In the genomic region with DNA sequence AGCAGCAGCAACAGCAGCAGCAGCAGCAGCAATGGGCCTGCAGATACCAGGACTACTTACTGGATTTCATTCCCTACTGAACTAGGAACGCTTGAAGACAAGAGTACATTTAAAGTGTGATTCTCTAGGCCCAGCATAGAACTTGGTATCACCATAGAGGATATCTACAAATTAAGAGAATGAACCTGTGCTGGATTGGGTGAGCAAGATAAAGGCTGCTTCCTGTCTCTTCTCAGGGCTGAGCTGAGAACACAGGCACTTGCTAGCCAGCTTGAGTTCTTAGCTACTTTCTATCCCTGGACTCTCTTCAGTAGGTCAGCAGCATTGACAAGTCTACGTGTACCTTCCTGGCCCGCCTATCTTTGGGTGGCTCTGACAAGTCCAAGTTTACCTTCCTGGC, we compare ENCODE assay signal across 8 mouse cellular contexts. TPM values are rescaled to one million over a fixed set of nuclear protein-coding genes. Genes with fewer than 3 reads are reported as not detected.
DNase-seq lines count a peak whose midpoint lies in the region; ATAC-seq and TF ChIP-seq lines count a peak whose summit lies in the region.

No protein-coding gene starts in this region.

- no peak for TF ChIP-seq POLR2A in bone marrow macrophage, adult 2 months (IDR thresholded peaks at IDR 0.05; ENCODE audit: borderline replicate concordance, low read depth, low read length)

- intact Hi-C loops in heart, postnatal 10 days (cut with DNase I) = no loop called here
- intact Hi-C loops in left cerebral cortex, postnatal 10 days (cut with DNase I) = no loop called here

- no peak overlapping the region for H3K27ac ChIP-seq in heart, postnatal 0 days (ENCODE audit: low read depth)
- no peak overlapping the region for H3K27ac ChIP-seq in bone marrow macrophage, adult 2 months (ENCODE audit: insufficient read depth, low read depth, low read length)
- H3K27ac ChIP-seq in hindbrain, embryonic 11.5 days (ENCODE audit: low read depth, low read length) = no peak overlapping the region
- no peak overlapping the region for H3K27ac ChIP-seq in midbrain, embryonic 12.5 days (replicated peaks)

- 0 out of 2 replicates have a peak overlapping the region, but pooled peaks have one; percentile 90 for H3K4me3 ChIP-seq in heart, postnatal 0 days (ENCODE audit: low read depth, low read length)
- H3K4me3 ChIP-seq in bone marrow macrophage, adult 2 months (ENCODE audit: insufficient read depth, low read length) = 0 out of 2 replicates have a peak overlapping the region, but pooled peaks have one; percentile 80
- no peak overlapping the region for H3K4me3 ChIP-seq in hindbrain, embryonic 11.5 days (ENCODE audit: low read depth, low read length)
- H3K4me3 ChIP-seq in midbrain, embryonic 12.5 days = no peak overlapping the region

- TF ChIP-seq EP300 in heart, postnatal 0 days (IDR thresholded peaks at IDR 0.05; ENCODE audit: low read depth) = no peak

- H3K9me3 ChIP-seq in heart, postnatal 0 days (replicated peaks; ENCODE audit: control insufficient read depth, low read length) = no peaks in the 10 kb centered on the region
- no peaks in the 10 kb centered on the region for H3K9me3 ChIP-seq in hindbrain, embryonic 11.5 days (ENCODE audit: control insufficient read depth, low read length)
- no peaks in the 10 kb centered on the region for H3K9me3 ChIP-seq in midbrain, embryonic 12.5 days

- WGBS in heart, postnatal 0 days = 78% methylated on average over 3 of the region's 3 CpGs
- WGBS in hindbrain, embryonic 11.5 days = 95% methylated on average over 3 of the region's 3 CpGs
- WGBS in midbrain, embryonic 12.5 days = 91% methylated on average over 3 of the region's 3 CpGs

- H3K36me3 ChIP-seq in heart, postnatal 0 days (replicated peaks; ENCODE audit: control insufficient read depth, insufficient read depth, low read length) = no peaks in the 10 kb centered on the region
- no peaks in the 10 kb centered on the region for H3K36me3 ChIP-seq in hindbrain, embryonic 11.5 days (ENCODE audit: control insufficient read depth, insufficient read depth, low read length)
- H3K36me3 ChIP-seq in midbrain, embryonic 12.5 days = no peaks in the 10 kb centered on the region

- no peak for ATAC-seq in heart, postnatal 0 days (ENCODE audit: insufficient read depth, low read depth)
- no peak for ATAC-seq in hindbrain, embryonic 11.5 days (ENCODE audit: low FRiP score)
- ATAC-seq in midbrain, embryonic 12.5 days (ENCODE audit: low FRiP score, low read depth) = no peak

- peak overlapping the region; percentile 82 for H3K4me2 ChIP-seq in heart, postnatal 0 days (ENCODE audit: low read depth, low read length)
- peak overlapping the region; percentile 91; the same call in 1 of the 2 replicates for H3K4me2 ChIP-seq in hindbrain, embryonic 11.5 days (replicated peaks; ENCODE audit: low read depth, low read length)
- peak overlapping the region; percentile 98 for H3K4me2 ChIP-seq in midbrain, embryonic 12.5 days (replicated peaks)

- no peak for TF ChIP-seq CTCF in heart, postnatal 0 days (IDR thresholded peaks at IDR 0.05; ENCODE audit: low read depth)
- TF ChIP-seq CTCF in bone marrow macrophage, adult 2 months (IDR thresholded peaks at IDR 0.05; ENCODE audit: low read depth, low read length) = no peak

- peaks cover 14% of the 10 kb centered on the region for H3K4me1 ChIP-seq in heart, postnatal 0 days (ENCODE audit: control insufficient read depth, insufficient read depth)
- H3K4me1 ChIP-seq in bone marrow macrophage, adult 2 months (ENCODE audit: control insufficient read depth, insufficient read depth, low read length) = peaks cover 13% of the 10 kb centered on the region
- H3K4me1 ChIP-seq in hindbrain, embryonic 11.5 days (replicated peaks; ENCODE audit: control insufficient read depth, insufficient read depth, low read length) = no peaks in the 10 kb centered on the region
- H3K4me1 ChIP-seq in midbrain, embryonic 12.5 days = peaks cover 22% of the 10 kb centered on the region

- H3K27me3 ChIP-seq in heart, postnatal 0 days (ENCODE audit: control insufficient read depth, insufficient read depth, low read length) = no peaks in the 10 kb centered on the region
- H3K27me3 ChIP-seq in hindbrain, embryonic 11.5 days (ENCODE audit: control insufficient read depth, insufficient read depth, low read length) = no peaks in the 10 kb centered on the region
- H3K27me3 ChIP-seq in midbrain, embryonic 12.5 days = peaks cover 5% of the 10 kb centered on the region; the same call in 1 of the 2 replicates

- no peak overlapping the region for H3K9ac ChIP-seq in heart, postnatal 0 days (replicated peaks; ENCODE audit: low read depth, low read length)
- H3K9ac ChIP-seq in hindbrain, embryonic 11.5 days (ENCODE audit: low read depth, low read length) = no peak overlapping the region
- H3K9ac ChIP-seq in midbrain, embryonic 12.5 days (replicated peaks) = peak overlapping the region; percentile 91

- DNase-seq in heart, postnatal 0 days (ENCODE audit: low spot score) = no peak
- DNase-seq in heart, postnatal 10 days = no peak
- DNase-seq in hindbrain, embryonic 11.5 days (ENCODE audit: low spot score) = no peak
- DNase-seq in spleen, adult 18-20 months = no peak
- DNase-seq in spleen, adult 12 weeks (ENCODE audit: low spot score) = no peak
- no peak for DNase-seq in left cerebral cortex, postnatal 10 days (ENCODE audit: extremely low spot score in 1 of 2, low spot score in 2 of 2)

RNA-seq across cellular contexts. Expression of gene Ttll11, which starts 2.0 kb away (rescaled TPM):
- total RNA-seq in heart, postnatal 0 days (2014; rRNA removed; ENCODE audit: low replicate concordance) = 3.9 and 5.0 TPM in 2 replicates
- polyA plus RNA-seq in heart, postnatal 0 days (2015; fragmentation: Nextera tagmentation; extraction: Ambion mirVana) = 1.5 and 1.7 TPM in 2 replicates
- 1 to 10 TPM; 1.8 to 2.5 TPM for total RNA-seq in heart, postnatal 10 days (2021)
- polyA plus RNA-seq in bone marrow macrophage, adult 2 months (2012; ENCODE audit: insufficient read depth, insufficient read length, missing spikeins) = not detected in 2 replicates
- 1.3 and 1.9 TPM in 2 replicates for polyA plus RNA-seq in hindbrain, embryonic 11.5 days (2014; fragmentation: Nextera tagmentation; extraction: Ambion mirVana)
- polyA plus RNA-seq in midbrain, embryonic 12.5 days (2016; fragmentation: Nextera tagmentation; extraction: Ambion mirVana) = 4.2 and 5.0 TPM in 2 replicates
- 10 to 100 TPM; 16.1 to 16.3 TPM for total RNA-seq in left cerebral cortex, postnatal 10 days (2021)

Comparison
In these comparisons a context has a peak if more than half of its experiments do, and no peak if none do; other contexts are left out.
1. H3K4me3 ChIP-seq: peak in heart, postnatal 0 days (single experiment) and bone marrow macrophage, adult 2 months (single experiment); none in hindbrain, embryonic 11.5 days (single experiment) and midbrain, embryonic 12.5 days (single experiment).
2. Peak in every context shown above with its lines, with median percentiles within 50 percentile points of each other: H3K4me2 ChIP-seq.